Mouse (Mus musculus): ENCODE results near the gene Gm12886. TPM values are rescaled to one million over a fixed set of nuclear protein-coding genes. Genes with fewer than 3 reads are reported as not detected.

Gm12886 gene
- total RNA-seq (2021) = not detected

DNA sequence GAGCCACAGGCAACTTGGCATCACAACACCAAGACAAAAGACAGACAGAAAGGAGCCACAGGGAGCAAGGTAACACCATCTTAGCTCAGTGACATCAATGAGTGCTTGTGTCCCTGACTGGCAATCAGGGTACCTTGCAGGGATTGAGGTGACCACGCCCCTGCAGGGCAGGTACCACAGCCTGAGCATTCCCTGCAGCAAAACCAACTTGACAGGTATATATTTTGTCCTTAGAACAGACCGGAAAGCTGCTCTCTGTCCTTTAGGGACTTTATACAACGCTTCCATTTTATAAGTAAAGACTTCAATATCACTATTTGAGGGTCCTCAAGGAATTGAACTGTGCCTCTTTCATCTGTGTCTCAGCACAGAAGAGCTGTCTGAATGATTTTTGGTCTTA, at the start of gene Gm12886:
TSS of gene Gm12886 (minus strand) at position 101 of the 400 bp plus-strand sequence.
- intact Hi-C loops (cut with DNase I) = no loop called here
- no peak for DNase-seq

Other genes with a start within 250 kb of the Gm12886 start
- 10 to 100 TPM; 10.7 to 11.2 TPM for gene Rlf, start 208.0 kb downstream of the Gm12886 start, total RNA-seq (2021)
- not detected for gene Gm12888, start 98.2 kb downstream of the Gm12886 start, total RNA-seq (2021)
- not detected for gene Gm12887, start 199.0 kb upstream of the Gm12886 start, total RNA-seq (2021)